Mouse (Mus musculus): ENCODE data around the gene Svip.

DNA sequence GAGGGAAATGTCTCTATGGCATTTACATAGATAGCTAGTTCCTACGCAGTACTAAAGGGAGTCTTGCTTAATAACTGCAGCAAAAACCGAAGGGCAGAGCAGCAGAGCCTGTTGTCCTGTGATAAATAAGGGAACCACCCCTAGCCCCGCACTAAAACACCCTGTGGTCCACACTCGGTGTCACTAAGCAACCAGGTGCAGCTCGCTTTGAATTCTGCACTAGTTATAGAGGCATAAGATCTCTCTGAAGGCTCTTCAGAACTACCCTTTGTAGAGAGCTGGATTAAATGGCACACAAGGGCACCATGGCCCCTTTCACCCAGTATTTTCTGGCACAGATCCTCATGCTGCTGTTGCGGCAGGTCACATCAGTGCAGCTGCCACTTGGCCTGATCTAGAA, 30.6 kb downstream of the Svip start:
- TF ChIP-seq EP300 (IDR thresholded peaks at IDR 0.05; ENCODE audit: low read depth) (no peak), CTCF (IDR thresholded peaks at IDR 0.05; ENCODE audit: low read depth) (no peak)

Measured in liver, postnatal 0 days (tissue).